Mouse (Mus musculus): ENCODE results near the gene Gm813.

Gm813 gene

GRCm38 (mm10) chr16:58604680-58605079, 12.1 kb downstream of the Gm813 start:
- DNase-seq (ENCODE audit: low spot score), result peak; percentile 66

- DNase-seq (ENCODE audit: low spot score), result peak; percentile 31
Measured at GRCm38 (mm10) chr16:58603831-58604230, 12.9 kb downstream of the Gm813 start.

GRCm38 (mm10) chr16:58600846-58601245, 15.9 kb downstream of the Gm813 start:
- no peak for DNase-seq (ENCODE audit: low spot score)

- no peak for DNase-seq (ENCODE audit: low spot score)
Measured at GRCm38 (mm10) chr16:58591299-58591698, 25.5 kb downstream of the Gm813 start.

GRCm38 (mm10) chr16:58589444-58589843, 27.3 kb downstream of the Gm813 start:
- DNase-seq (ENCODE audit: low spot score), result no peak

GRCm38 (mm10) chr16:58573949-58574722, 42.6 kb downstream of the Gm813 start:
- DNase-seq (ENCODE audit: low spot score), result no peak

- DNase-seq (ENCODE audit: low spot score), result no peak
Measured at GRCm38 (mm10) chr16:58570694-58571264, 46.0 kb downstream of the Gm813 start.
